Comparison of ENCODE assay signal across 8 mouse cellular contexts in genomic region chr7:72306847-72307246, GRCm38 (mm10). TPM values are rescaled to one million over a fixed set of nuclear protein-coding genes. Genes with fewer than 3 reads are reported as not detected.
DNase-seq lines count a peak whose midpoint lies in the region; ATAC-seq lines count a peak whose summit lies in the region.

No protein-coding gene starts in this region.

- H3K4me3 ChIP-seq in kidney, embryonic 15.5 days (replicated peaks): peak overlapping the region; percentile 64
- peak overlapping the region; percentile 61 for H3K4me3 ChIP-seq in embryonic facial prominence, embryonic 12.5 days
- peak overlapping the region; percentile 62 for H3K4me3 ChIP-seq in hindbrain, embryonic 16.5 days (ENCODE audit: low read length)
- peak overlapping the region; percentile 48 for H3K4me3 ChIP-seq in midbrain, embryonic 12.5 days

- WGBS in kidney, embryonic 15.5 days: 10% methylated on average over 7 of the region's 7 CpGs
- whole genome bisulfite sequencing in embryonic facial prominence, embryonic 12.5 days: 6% methylated on average over 6 of the region's 7 CpGs
- 18% methylated on average over 7 of the region's 7 CpGs for WGBS in hindbrain, embryonic 16.5 days
- 7% methylated on average over 6 of the region's 7 CpGs for WGBS in midbrain, embryonic 12.5 days

- no peaks in the 10 kb centered on the region for H3K9me3 ChIP-seq in kidney, embryonic 15.5 days (replicated peaks)
- no peaks in the 10 kb centered on the region for H3K9me3 ChIP-seq in embryonic facial prominence, embryonic 12.5 days
- no peaks in the 10 kb centered on the region for H3K9me3 ChIP-seq in hindbrain, embryonic 16.5 days (ENCODE audit: control insufficient read depth, low read length)
- H3K9me3 ChIP-seq in midbrain, embryonic 12.5 days: no peaks in the 10 kb centered on the region

- no peak overlapping the region for H3K27ac ChIP-seq in kidney, embryonic 15.5 days
- no peak overlapping the region for H3K27ac ChIP-seq in embryonic facial prominence, embryonic 12.5 days
- H3K27ac ChIP-seq in hindbrain, embryonic 16.5 days (ENCODE audit: low read depth, low read length): no peak overlapping the region
- H3K27ac ChIP-seq in midbrain, embryonic 12.5 days (replicated peaks): no peak overlapping the region

- H3K27me3 ChIP-seq in kidney, embryonic 15.5 days: peaks cover 12% of the 10 kb centered on the region; the same call in 1 of the 2 replicates
- peaks cover 12% of the 10 kb centered on the region; the same call in 1 of the 2 replicates for H3K27me3 ChIP-seq in embryonic facial prominence, embryonic 12.5 days
- peaks cover 6% of the 10 kb centered on the region for H3K27me3 ChIP-seq in hindbrain, embryonic 16.5 days (replicated peaks; ENCODE audit: control insufficient read depth, insufficient read depth, low read length)
- H3K27me3 ChIP-seq in midbrain, embryonic 12.5 days: peaks cover 18% of the 10 kb centered on the region

- peak overlapping the region; percentile 99 for H3K4me2 ChIP-seq in kidney, embryonic 15.5 days
- peak overlapping the region; percentile 99 for H3K4me2 ChIP-seq in embryonic facial prominence, embryonic 12.5 days (replicated peaks)
- peak overlapping the region; percentile 100 for H3K4me2 ChIP-seq in hindbrain, embryonic 16.5 days (ENCODE audit: low read length)
- peak overlapping the region; percentile 97 for H3K4me2 ChIP-seq in midbrain, embryonic 12.5 days (replicated peaks)

- ATAC-seq in kidney, embryonic 15.5 days (replicated peaks; ENCODE audit: low FRiP score): peak; percentile 57
- ATAC-seq in embryonic facial prominence, embryonic 12.5 days (ENCODE audit: insufficient number of reproducible peaks, insufficient read depth, low FRiP score, low TSS enrichment): no peak
- ATAC-seq in hindbrain, embryonic 16.5 days: no peak
- ATAC-seq in midbrain, embryonic 12.5 days (ENCODE audit: low FRiP score, low read depth): no peak; the same call in 1 of the 2 replicates
- ATAC-seq in activated CD4-positive, CD25-positive, alpha-beta regulatory T cell, adult 4 months: no peak

- no peak for DNase-seq in kidney, postnatal 10 days
- DNase-seq in embryo, embryonic 11 days: no peak
- no peak for DNase-seq in spleen, postnatal 4 days (ENCODE audit: low spot score in 2 of 2)

- H3K36me3 ChIP-seq in kidney, embryonic 15.5 days: no peaks in the 10 kb centered on the region
- H3K36me3 ChIP-seq in embryonic facial prominence, embryonic 12.5 days: no peaks in the 10 kb centered on the region
- H3K36me3 ChIP-seq in hindbrain, embryonic 16.5 days (ENCODE audit: control insufficient read depth, insufficient read depth, low read length): no peaks in the 10 kb centered on the region
- H3K36me3 ChIP-seq in midbrain, embryonic 12.5 days: no peaks in the 10 kb centered on the region

- H3K9ac ChIP-seq in kidney, embryonic 15.5 days: peak overlapping the region; percentile 48; the same call in 1 of the 2 replicates
- peak overlapping the region; percentile 50 for H3K9ac ChIP-seq in embryonic facial prominence, embryonic 12.5 days
- no peak overlapping the region; the same call in 1 of the 2 replicates for H3K9ac ChIP-seq in hindbrain, embryonic 16.5 days (ENCODE audit: low read depth, low read length)
- H3K9ac ChIP-seq in midbrain, embryonic 12.5 days (replicated peaks): no peak overlapping the region; the same call in 1 of the 2 replicates

- peaks cover 10% of the 10 kb centered on the region for H3K4me1 ChIP-seq in kidney, embryonic 15.5 days
- no peaks in the 10 kb centered on the region for H3K4me1 ChIP-seq in embryonic facial prominence, embryonic 12.5 days
- peaks cover 14% of the 10 kb centered on the region for H3K4me1 ChIP-seq in hindbrain, embryonic 16.5 days (ENCODE audit: control insufficient read depth, insufficient read depth, low read depth, low read length)
- H3K4me1 ChIP-seq in midbrain, embryonic 12.5 days: peaks cover 13% of the 10 kb centered on the region

RNA-seq across cellular contexts. Expression of gene Mctp2, which starts 0.4 kb away (rescaled TPM):
- polyA plus RNA-seq in kidney, embryonic 15.5 days (2015; fragmentation: Nextera tagmentation; extraction: Ambion mirVana): 4.9 and 5.0 TPM in 2 replicates
- polyA plus RNA-seq in embryonic facial prominence, embryonic 12.5 days (2016; fragmentation: Nextera tagmentation; extraction: Ambion mirVana): 1.0 and 1.1 TPM in 2 replicates
- polyA plus RNA-seq in hindbrain, embryonic 16.5 days (2015; fragmentation: Nextera tagmentation; extraction: Ambion mirVana): 0.69 and 0.74 TPM in 2 replicates
- polyA plus RNA-seq in midbrain, embryonic 12.5 days (2016; fragmentation: Nextera tagmentation; extraction: Ambion mirVana): 0.41 and 0.72 TPM in 2 replicates
- polyA plus RNA-seq in activated CD4-positive, CD25-positive, alpha-beta regulatory T cell, adult 4 months (2017; shearing (Covaris generic)): 1 to 10 TPM; 2.3 to 2.4 TPM

Comparison
In these comparisons a context has a peak if more than half of its experiments do, and no peak if none do; other contexts are left out.
1. H3K9ac ChIP-seq: peak in kidney, embryonic 15.5 days (single experiment) and embryonic facial prominence, embryonic 12.5 days (single experiment); none in hindbrain, embryonic 16.5 days (single experiment) and midbrain, embryonic 12.5 days (single experiment).
2. Peak in every context shown above with its lines, with median percentiles within 50 percentile points of each other: H3K4me2 ChIP-seq and H3K4me3 ChIP-seq.